Mouse (Mus musculus) forelimb bud, embryonic 11.5 days (tissue): ENCODE results near the gene Bdkrb1.

Source experiments
- DNase-seq: peaks from one replicate; pipeline ENCODE4 v3.0.0-alpha.2; 2012; ENCODE audit warnings: low read depth, low spot score

The Bdkrb1 gene

DNA sequence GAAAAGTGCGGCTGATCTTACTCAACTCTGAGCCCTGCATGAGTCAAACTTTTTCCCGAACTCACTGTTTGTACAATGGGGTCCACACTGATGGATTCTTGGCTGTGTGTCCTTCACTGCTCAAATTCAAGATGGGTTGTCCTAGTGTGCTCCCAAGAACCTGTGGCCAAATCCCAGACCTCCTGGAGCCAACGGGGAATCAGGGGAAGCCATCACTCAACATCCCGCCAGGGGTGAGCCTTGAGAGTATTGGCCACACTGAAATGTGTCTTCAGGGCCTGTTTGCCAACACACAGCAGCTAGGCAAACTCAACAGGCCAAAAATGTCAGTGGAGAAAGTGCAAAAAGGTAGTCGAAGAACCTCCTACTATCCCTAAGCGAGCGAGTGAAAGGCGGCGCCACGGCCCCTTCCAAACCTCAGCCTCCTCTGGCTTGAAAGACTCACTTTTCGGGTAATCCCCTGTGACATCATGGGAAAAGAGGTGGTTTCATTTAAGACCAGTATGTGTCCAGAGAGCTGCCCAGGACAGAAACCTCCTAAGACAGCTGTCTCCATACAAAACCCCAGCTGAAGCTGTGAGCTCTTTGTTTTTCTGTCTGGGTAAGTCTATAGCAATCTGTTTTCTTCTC lies at the start of gene Bdkrb1:
Gene Bdkrb1 (plus strand): TSS at position 505 of the 630 bp plus-strand sequence.
- no peak for DNase-seq

DNA sequence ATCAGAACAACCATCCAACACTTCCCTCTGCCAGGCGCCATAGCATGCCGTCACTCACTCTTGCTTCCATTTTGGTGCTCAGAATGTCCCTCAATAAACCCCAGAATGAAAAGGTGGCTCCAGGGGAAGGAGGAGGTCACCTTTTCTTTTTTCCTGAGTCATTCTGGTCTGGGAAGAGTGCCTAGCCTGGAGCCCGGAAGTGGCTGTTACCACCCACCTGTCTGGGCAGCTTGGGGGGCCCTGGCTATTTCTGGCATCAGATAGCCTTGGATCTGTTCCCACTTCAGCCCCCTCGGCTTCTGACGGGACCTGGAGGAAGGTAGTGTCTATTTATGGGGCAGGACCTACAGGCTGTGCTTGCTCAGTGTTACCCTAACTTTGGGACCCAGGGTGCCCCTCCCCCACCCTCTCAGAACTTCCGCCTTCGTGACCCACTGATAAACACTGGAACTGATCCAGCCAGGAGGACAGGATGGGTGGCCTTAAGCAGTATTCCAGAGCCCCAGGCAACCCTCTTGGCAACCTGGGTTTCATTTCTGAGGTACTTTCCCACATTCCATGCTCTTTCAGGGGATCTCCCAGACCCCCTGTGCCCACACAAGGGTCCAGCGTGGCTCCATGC lies 48.6 kb upstream of the Bdkrb1 start:
- DNase-seq, result no peak

DNA sequence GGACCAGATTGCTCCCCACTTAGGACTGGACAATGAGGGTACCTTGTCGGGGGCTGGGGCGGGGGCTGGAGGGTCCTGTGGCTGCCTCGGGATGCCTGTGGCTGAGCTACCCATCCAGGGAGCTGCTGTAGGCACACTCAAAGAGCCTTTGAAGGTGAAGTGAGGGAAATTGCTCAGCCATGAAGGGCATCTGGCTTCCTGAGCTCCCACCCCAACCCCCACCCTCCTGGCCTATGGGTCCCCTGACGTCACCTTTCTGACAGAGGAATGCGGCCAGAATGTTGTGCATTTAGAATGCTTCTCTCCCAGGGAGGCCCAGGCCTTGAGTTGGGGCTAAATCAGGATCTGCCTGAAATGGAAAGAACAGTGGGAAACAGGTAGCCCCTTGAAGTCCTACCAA lies 47.7 kb upstream of the Bdkrb1 start:
- peak; percentile 27 for DNase-seq

DNA sequence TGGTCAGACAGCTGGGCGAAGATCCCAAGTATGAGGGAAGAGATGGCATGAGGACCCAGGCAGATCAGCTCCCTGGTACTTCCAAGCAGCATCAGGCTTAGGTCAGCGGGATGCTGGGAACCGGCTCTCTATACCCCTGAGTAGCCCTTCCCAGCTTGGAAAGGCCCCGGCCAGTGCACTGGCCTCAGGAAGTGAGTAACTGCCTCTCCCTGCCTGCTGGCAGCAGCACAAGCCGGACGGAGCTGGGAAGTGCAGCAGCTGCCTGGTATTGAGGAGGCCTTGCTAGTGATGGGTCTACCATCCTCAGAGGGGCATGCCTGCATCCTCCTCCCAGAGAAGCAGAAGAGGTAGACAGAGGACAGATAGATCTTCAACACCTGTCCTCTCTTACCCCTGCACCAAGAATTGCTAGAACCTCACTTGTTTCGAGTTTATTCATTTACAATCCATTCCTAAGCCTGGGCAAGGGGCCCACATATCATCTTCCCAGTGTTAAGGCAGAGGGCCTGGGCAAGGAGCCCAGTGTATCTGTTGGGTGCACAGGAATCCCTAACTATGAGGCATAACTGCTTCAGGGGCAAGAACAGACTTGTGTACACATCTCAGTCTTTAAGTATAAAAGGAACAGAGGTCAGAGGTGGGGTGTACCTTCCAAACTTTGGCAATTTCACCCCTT lies 45.5 kb upstream of the Bdkrb1 start:
- DNase-seq, result no peak

DNA sequence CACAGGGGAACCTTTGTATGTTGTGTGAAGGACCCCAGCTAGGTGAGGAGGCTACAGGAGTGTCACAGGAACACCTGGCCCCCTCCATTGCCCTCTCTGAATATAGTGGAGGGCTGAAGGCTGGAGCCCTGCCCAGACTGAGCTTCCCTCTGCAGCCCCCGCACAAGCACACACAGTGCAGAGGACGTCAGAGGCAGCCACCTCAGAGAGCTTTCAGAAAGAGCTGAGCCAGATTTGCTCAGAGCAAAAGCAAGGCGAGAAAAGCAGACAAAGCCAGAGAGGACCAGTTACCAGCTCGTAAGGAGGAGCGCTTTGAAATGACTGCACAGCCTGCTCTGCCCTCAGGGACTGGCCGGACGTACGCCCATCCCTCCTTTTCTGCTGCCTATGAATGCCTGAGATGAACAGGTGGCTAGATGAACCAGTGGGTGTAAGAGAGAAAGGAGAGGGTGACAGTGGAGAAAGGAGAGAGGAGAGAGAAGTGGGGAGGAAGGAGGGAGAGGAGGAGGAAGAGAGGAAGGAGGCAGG lies 41.8 kb upstream of the Bdkrb1 start:
- DNase-seq, result no peak

DNA sequence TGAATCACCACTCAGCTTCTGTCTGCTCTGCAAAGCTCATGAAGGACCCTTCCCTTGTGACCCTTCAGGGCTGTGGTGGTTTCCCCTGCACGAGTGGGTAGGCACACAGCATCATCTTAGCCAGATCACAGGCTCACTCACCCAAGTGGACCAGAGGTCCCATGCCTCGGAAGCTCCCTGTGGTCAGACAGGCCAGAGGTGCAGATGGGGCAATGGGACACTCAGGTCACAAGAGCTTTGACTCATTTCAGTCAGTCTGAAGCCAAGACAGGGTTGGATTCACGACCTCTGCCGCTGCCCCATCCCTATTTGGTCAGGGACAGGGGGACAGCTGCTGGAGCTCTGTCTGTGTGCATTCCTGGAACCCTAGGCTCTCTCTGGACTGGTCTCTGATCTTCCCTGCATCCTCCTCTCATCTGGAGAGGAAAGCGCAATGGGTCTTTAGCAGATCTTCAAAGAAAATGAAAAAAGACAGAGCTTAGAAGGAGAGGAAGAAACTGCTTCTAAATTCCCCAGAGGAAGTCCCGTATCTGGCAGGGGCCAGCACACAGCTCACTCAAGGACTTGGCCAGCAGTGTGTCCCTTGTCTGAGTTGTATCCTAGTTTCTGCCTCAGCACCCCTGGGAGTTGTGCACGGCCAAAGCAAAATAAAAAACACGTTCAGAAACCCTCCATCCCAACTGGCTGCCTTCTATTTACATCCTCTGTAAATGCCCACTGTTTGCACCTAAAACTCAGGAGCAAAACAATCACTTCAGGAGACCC lies 40.6 kb upstream of the Bdkrb1 start:
- DNase-seq, result no peak

DNA sequence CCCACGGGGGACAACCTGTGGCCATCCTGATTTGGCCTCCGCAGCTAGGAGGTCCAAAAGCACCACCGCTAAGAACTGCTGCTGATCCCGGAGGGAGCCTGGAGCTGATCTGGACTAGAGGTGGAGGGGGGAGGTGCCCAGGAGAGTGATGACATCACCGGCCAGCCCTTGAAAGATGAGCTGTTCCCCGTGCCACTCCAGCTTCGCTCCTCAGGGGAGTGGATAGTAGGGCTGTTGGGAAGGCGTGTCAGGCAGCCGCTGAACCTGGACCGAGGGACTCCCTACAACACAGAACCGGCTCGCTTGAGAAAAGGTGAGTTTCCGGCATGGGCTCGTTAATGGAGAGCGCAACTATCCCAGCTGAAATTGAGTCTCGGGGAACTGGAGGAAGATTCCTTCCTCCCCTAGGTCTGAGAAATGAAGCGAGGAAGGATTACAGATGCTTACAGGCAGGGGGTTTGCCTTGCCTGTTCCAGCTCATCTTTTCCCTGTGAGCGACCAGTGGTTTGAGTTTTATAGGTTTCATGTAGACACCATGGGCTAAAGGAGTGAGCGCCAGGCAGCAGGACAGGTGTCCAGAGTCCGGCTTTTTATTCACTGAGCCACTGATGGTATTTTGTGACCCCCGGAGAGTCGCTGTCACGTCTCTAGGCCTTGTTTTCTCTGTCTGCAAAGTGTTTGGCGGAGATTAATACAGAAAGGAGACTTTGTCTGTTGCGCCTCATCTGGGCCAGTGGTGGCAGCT lies 39.8 kb upstream of the Bdkrb1 start, which contains the start of gene Bdkrb2:
Gene Bdkrb2 (plus strand): TSS at position 291 of the 745 bp plus-strand sequence.
- DNase-seq, result peak; percentile 41

DNA sequence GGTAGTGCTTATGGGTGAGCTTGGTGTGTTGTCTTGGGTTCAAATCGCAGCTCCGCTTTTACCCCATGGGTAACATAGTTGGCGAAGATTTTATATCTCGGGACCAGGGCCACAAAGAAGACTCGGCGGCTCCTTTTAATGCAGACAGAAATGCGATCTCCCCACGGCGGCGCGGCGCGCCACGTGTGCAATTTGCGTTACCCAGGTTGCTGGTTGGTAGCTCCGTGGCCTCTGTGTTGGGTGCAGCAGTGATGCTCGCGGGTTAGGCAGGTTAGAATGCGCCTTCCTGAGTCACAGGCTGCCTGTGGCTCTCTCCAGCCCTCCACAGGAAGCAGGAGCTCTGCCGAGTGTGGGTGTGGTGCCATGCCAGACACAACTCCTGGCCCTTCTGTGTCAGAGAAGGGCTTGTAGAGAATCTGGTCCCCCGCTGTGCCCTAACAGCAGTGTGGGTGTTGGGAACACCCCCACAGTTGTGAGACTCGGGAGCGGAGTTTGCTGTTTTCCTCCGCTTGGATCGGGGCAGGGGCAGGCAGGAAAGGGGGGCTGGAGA lies 39.1 kb upstream of the Bdkrb1 start:
- DNase-seq, result peak; percentile 18

DNA sequence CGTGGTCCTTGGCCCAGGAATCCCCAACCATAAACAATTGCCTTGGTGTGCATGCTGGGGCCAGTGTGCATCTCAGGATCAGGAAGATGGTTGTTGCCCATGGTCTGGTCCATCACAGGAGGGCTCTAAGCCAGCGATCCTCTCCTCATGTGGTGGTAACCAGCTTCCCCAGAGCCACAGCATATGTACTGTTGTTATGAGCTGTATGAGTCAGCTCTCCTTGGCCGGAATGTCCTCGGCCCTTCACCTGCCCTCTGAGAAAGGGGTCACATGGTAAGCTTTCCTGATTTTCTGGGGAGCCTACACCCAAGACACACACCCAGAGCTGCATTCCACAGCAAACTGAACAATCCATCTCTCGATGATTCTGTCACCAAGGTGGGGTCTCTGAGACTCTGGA lies 37.7 kb upstream of the Bdkrb1 start:
- no peak for DNase-seq

DNA sequence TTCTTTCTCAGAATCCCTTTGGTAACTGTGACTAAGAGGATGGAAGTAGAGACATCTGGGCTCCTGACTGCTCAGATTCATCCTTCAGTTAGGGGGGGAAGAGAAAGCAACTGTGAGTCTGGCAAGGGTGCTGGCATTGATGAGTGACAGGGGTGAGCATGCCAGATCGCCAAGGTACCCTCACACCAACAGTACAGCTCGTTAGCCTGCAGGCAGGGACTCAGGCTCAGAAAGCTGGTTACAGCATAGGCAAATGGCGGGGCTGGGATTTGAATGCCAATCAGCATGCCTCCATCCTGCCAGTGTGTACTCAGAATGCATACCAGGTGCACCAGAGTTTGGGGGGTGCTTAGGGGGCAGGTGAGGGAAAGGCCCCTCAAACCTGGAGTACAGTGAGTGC lies 31.0 kb upstream of the Bdkrb1 start:
- DNase-seq, result no peak

DNA sequence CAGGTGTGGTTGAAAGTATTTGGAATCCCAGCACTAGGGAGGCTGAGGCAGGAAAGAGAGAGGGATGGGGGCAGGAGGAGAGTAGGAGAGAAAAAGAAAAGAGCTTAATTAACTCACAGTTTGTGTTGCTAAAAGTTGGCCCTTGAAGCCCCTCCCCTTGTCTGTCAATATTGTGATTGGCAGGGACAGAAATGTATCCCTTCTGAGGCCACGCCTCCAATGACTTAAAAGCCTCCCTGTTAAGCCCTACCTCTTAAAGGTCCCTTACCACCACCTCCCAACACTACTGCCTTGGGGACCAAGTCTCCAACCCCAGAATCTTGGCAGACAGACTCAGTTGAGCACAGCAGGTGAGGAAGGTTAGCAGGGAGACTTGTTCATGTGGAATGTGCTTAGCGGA lies 30.3 kb upstream of the Bdkrb1 start:
- no peak for DNase-seq

DNA sequence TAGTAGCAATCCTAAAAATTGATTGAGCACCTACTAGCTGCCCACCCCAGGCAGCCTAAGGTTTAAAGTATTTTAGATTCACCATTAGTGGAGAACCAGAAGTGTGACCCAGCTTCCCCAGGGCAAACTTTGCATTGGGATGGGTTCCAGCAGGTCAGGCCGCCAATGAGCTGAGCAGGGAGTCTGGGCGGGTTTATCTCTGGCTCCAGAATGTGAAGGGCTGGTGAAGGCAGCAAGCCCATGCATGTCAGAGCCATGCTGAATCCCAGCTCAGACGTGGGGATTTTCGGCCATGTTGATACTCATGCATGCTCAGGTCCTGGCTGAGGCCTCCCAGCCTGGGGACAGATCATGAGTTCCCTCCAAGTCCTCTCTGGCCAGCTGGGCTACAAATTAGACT lies 28.5 kb upstream of the Bdkrb1 start:
- DNase-seq, result no peak

DNA sequence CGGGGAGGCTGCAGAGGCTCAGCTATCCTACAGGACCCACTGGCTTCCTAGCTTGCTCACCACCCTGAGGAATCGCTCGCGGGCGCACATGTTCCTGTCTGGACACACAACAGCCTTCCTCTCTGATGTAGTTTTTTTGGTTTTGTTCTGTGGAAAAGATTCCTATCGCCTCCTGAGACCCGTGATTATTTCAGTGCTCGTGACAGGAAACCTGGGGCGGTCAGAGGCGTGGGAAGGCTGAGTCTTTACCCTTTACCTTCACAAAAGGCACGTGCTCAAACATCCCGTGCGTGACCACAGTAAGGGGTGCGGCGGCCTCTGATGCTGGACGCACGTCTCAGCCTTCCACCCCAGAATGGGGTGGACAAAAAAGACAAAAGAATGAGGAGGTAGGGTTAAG lies 22.4 kb upstream of the Bdkrb1 start:
- no peak for DNase-seq

DNA sequence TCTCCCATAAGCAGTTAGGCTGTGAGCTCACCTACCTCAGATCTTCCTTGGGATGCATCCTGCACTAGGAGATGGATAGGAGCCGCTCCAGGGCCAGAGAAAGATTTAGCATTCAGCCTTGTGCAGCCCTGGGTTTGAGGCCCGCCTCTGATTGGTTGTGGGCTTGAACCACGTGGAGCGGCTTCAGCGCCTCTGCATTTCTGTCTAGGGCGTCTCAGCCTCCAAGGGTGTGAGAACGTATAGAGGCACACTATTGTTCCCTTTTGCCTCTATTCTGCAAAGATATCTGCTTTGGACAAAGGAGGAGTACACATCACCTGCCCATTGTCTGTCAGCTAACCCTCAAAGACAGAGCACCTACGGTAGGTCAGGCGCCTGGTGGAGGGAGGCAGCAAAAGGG lies 20.4 kb upstream of the Bdkrb1 start:
- DNase-seq, result no peak

DNA sequence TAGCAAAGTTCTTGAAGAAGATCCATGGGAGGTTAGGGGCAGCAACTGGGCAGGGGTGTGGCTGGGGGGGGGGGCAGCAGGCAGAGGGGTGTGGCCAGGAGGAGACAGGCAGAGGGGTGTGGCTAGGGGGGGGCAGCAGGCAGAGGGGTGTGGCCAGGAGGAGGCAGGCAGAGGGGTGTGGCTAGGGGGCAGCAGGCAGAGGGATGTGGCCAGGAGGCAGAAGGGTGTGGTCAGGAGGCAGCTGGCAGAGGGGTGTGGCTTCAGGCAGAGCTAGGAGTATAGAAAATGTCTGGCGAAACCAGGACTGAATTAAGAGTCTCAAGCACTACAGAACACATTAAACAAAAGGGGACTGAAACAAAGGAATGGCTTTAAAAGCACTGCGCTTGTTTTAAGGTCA lies 19.4 kb upstream of the Bdkrb1 start:
- DNase-seq, result peak; percentile 18

DNA sequence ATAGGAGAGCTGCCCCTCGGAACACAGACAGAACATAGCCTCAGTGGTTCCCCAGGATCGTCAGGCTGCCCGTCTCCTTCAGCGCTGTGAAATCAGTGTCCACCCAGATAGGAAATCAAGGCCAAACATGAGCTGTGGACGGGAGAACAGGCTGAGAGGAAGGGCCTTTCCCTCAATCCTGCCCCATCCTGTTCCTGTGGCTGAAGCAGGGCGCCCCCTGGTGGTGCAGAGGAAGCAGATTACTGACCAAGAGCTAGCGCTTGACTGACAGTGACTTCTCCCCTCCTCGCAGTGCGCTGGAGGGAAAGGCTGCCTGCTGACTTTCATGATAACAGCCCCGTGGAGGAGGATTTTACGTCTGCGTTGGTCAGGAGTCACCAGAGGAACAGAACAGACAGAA lies 18.0 kb upstream of the Bdkrb1 start:
- DNase-seq, result peak; percentile 65

DNA sequence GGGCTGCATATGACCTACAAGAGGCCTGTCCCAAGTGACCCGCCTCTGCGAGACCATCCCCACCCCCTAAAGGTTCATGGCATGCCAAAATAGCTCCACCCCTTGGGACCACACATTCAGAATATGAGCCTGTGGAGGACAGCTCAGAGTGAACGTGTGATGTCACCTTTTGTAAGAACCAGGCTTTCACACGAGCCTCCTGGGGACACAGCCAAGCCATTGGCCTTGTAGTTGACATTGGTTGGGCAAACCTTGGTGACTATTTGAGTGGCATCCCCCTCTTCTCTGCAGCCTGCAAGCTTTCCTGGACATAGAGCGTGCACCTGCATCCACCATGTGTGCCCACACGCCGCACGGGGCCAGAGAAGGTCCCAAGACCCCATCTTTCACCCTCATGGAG lies 15.4 kb upstream of the Bdkrb1 start:
- DNase-seq, result no peak

DNA sequence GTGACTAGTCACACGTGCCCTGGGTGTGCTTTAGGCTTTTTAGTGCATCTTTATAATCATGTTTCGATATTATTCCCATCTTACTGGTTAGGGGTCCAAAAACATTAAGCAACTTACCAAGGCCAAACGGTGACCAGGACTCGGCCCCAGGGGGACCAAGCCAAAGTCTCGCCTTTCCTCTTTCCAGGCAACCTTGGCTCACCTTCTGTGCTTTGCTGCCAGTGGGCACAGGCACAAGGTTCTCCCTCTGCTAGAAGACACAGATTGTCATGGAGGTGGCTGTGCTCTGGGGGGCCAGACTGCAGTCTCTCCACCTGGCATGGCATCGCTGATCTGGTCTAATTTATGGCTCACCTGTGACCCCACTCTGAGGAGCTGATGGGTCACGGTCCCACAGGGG lies 12.1 kb upstream of the Bdkrb1 start:
- DNase-seq, result no peak

DNA sequence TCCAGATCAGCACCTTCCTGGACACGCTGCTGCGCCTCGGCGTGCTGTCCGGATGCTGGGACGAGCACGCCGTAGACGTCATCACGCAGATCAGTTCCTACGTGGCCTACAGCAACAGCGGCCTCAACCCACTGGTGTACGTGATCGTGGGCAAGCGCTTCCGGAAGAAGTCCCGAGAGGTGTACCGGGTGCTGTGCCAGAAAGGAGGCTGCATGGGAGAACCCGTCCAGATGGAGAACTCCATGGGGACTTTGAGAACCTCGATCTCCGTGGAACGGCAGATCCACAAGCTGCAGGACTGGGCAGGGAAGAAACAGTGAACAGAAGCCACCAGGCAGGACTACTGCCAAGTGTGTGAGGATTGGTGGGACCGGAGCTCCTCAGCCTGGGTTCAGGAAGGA lies 10.5 kb upstream of the Bdkrb1 start:
- no peak for DNase-seq

DNA sequence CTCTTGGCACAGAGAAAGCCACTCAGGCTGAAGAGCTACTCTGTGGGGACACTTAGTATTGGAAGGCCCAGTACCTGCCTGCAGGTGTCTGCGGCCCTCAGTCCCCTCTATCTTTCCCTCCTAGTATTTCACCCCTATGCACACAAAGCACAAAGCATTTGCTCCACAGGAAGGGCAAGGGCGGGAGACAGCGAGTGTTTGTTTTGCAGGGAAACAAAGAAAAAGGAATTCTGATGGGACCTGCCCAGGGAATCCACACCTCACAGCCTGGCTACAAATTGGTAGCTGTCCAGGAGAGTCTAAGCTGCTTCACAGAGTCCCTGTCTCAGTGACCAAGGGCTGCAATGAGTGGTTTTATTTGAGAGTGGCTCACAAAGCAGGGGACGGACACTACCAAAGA lies 9.4 kb upstream of the Bdkrb1 start:
- DNase-seq, result no peak

DNA sequence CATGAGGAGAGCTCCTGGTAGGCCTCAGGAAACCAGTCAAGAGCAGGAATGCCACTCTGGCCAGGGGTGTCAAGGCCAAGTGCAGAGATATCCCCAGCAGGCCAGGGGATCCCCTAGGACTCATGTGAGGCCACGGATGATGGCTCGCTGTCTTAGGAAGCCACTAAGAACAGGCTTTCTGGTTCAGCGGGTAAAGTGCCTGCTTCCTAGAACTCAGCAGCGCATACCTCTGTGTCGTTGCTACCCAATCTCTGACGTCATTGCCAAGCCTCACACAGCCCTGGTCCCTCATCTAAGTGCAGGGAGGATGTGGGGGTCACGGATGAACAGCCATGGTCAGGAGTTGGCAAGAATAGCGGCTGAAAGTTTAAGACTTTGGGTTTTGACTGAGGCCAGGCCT lies 5.8 kb upstream of the Bdkrb1 start:
- no peak for DNase-seq
